Mouse (Mus musculus) urinary bladder, adult 2 months (tissue): Measurements from ENCODE around the gene Ffar3. TPM values are rescaled to one million over a fixed set of nuclear protein-coding genes. Genes with fewer than 3 reads are reported as not detected.

Source experiments
- DNase-seq: peaks from one replicate; pipeline ENCODE4 v3.0.0; 2022; ENCODE audit warnings: low spot score
- polyA plus RNA-seq: library from polyadenylated mRNA; depleted of rRNA; stranded (reverse); fragments of >200 nt; gene quantifications from 2 replicates; pipeline ENCODE4 v1.2.3, GENCODE M21; 2012; rRNA removed

Gene Ffar3
- polyA plus RNA-seq = not detected in 2 replicates

GRCm38 (mm10) chr7:30856078-30856477 lies at the start of gene Ffar3:
Gene Ffar3 (minus strand): TSS chr7:30856178.
- DNase-seq = no peak

- DNase-seq = no peak
Observed at GRCm38 (mm10) chr7:30904042-30904441, 48.1 kb upstream of the Ffar3 start.

GRCm38 (mm10) chr7:30895217-30895616 lies 39.2 kb upstream of the Ffar3 start:
- no peak for DNase-seq

- DNase-seq = no peak
Observed at GRCm38 (mm10) chr7:30892515-30892914, 36.5 kb upstream of the Ffar3 start.

- no peak for DNase-seq
Observed at GRCm38 (mm10) chr7:30891746-30892145, 35.8 kb upstream of the Ffar3 start.

- DNase-seq = no peak
Observed at GRCm38 (mm10) chr7:30890681-30891080, 34.7 kb upstream of the Ffar3 start.

- no peak for DNase-seq
Observed at GRCm38 (mm10) chr7:30888786-30889185, 32.8 kb upstream of the Ffar3 start.

GRCm38 (mm10) chr7:30887568-30888188 lies 31.7 kb upstream of the Ffar3 start:
- DNase-seq = no peak

GRCm38 (mm10) chr7:30886852-30887251 lies 30.9 kb upstream of the Ffar3 start:
- DNase-seq = no peak

- DNase-seq = no peak
Observed at GRCm38 (mm10) chr7:30884047-30884446, 28.1 kb upstream of the Ffar3 start.

- DNase-seq = no peak
Observed at GRCm38 (mm10) chr7:30881367-30881766, 25.4 kb upstream of the Ffar3 start.

- no peak for DNase-seq
Observed at GRCm38 (mm10) chr7:30880176-30880575, 24.2 kb upstream of the Ffar3 start, which contains the start of gene Cd22. Gene Cd22 (minus strand): TSS chr7:30880342.

- no peak for DNase-seq
Observed at GRCm38 (mm10) chr7:30878950-30879349, 23.0 kb upstream of the Ffar3 start.

GRCm38 (mm10) chr7:30873083-30873482 lies 17.1 kb upstream of the Ffar3 start:
- DNase-seq = peak; percentile 46

- no peak for DNase-seq
Observed at GRCm38 (mm10) chr7:30863386-30863785, 7.4 kb upstream of the Ffar3 start.

- no peak for DNase-seq
Observed at GRCm38 (mm10) chr7:30861464-30861863, 5.5 kb upstream of the Ffar3 start, which contains the start of gene Ffar1. Gene Ffar1 (minus strand): TSS chr7:30861564.

- DNase-seq = no peak
Observed at GRCm38 (mm10) chr7:30859635-30860402, 3.8 kb upstream of the Ffar3 start.

- DNase-seq = peak; percentile 59
Observed at GRCm38 (mm10) chr7:30859290-30859634, 3.3 kb upstream of the Ffar3 start.

GRCm38 (mm10) chr7:30857746-30858145 lies 1.8 kb upstream of the Ffar3 start:
- no peak for DNase-seq

GRCm38 (mm10) chr7:30851421-30851820 lies 4.6 kb downstream of the Ffar3 start:
- no peak for DNase-seq

GRCm38 (mm10) chr7:30847934-30848333 lies 8.0 kb downstream of the Ffar3 start:
- no peak for DNase-seq

GRCm38 (mm10) chr7:30847386-30847785 lies 8.6 kb downstream of the Ffar3 start:
- no peak for DNase-seq

GRCm38 (mm10) chr7:30846505-30847053 lies 9.4 kb downstream of the Ffar3 start:
- no peak for DNase-seq
